Mouse (Mus musculus) left cerebral cortex, adult 11 months (tissue): ENCODE data around the gene Erc2.

Experiments used
- DNase-seq: peaks from one replicate; pipeline ENCODE4 v3.0.0; 2022; ENCODE audit warnings: low spot score

The Erc2 gene

GRCm38 (mm10) chr14:28508288-28509258, 886.3 kb downstream of the Erc2 start:
- DNase-seq = no peak

- no peak for DNase-seq
These were observed 887.5 kb downstream of the Erc2 start for GRCm38 (mm10) chr14:28509441-28510340.

GRCm38 (mm10) chr14:28510341-28511028, 888.3 kb downstream of the Erc2 start:
- no peak for DNase-seq

GRCm38 (mm10) chr14:28511029-28511651, 888.9 kb downstream of the Erc2 start:
- no peak for DNase-seq

GRCm38 (mm10) chr14:28512805-28513590, 890.8 kb downstream of the Erc2 start:
- no peak for DNase-seq

GRCm38 (mm10) chr14:28514171-28514570, 891.9 kb downstream of the Erc2 start:
- DNase-seq = no peak

- no peak for DNase-seq
These were observed 893.1 kb downstream of the Erc2 start for GRCm38 (mm10) chr14:28515331-28515730.

- no peak for DNase-seq
These were observed 895.7 kb downstream of the Erc2 start for GRCm38 (mm10) chr14:28517631-28518560.

- DNase-seq = no peak
These were observed 898.9 kb downstream of the Erc2 start for GRCm38 (mm10) chr14:28521106-28521505.

GRCm38 (mm10) chr14:28522611-28523010, 900.4 kb downstream of the Erc2 start:
- no peak for DNase-seq

- DNase-seq = no peak
These were observed 903.3 kb downstream of the Erc2 start for GRCm38 (mm10) chr14:28525566-28525965.
